Mouse (Mus musculus) erythroblast, embryonic 14.5 days (primary cell): ENCODE data around the gene Alox5ap.

Source experiments
- GATA1 ChIP-seq: IDR thresholded peaks from 2 replicates; pipeline ENCODE4 v1.6.1; 2012; ENCODE audit warnings: low read length, inconsistent platforms, mixed read lengths
- TAL1 ChIP-seq: IDR thresholded peaks from 3 replicates; pipeline ENCODE4 v1.6.1; 2012; ENCODE audit warnings: low read length, inconsistent platforms, mixed read lengths

DNA sequence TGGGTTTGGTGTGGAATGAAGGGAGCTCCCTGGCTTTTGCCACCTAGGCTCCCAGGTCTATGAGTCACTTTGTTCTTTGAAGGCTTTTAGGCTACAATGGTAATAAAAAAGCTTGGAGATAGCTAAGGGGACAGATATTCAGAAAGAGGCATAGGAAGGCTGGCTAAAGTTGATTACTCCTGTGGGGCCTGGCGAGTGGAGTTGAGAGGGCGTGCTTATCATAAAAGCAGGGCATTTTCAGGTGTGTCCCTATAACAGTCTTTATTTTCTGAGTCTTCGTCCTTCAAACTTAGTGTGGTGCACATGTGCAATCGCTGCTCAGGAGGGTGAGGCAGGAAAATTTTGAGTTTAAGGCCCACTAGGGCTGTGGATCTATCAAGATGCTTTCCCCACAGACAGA lies 68.2 kb downstream of the Alox5ap start:
- TF ChIP-seq GATA1: no peak
- no peak for TF ChIP-seq TAL1
